Mouse (Mus musculus) heart, adult 8-10 months (tissue): ENCODE measurements around the gene Lcn12. TPM values are rescaled to one million over a fixed set of nuclear protein-coding genes. Genes with fewer than 3 reads are reported as not detected.

Source experiments
- DNase-seq: peaks from one replicate; pipeline ENCODE4 v3.0.0; 2022; ENCODE audit warnings: low spot score
- total RNA-seq, 4 experiments: library from RNA; stranded (reverse); gene quantifications; 2 replicates each; pipeline ENCODE4 v1.2.4; 2022

Gene Lcn12
- total RNA-seq, 4 experiments from 2014 or later = not detected

DNA sequence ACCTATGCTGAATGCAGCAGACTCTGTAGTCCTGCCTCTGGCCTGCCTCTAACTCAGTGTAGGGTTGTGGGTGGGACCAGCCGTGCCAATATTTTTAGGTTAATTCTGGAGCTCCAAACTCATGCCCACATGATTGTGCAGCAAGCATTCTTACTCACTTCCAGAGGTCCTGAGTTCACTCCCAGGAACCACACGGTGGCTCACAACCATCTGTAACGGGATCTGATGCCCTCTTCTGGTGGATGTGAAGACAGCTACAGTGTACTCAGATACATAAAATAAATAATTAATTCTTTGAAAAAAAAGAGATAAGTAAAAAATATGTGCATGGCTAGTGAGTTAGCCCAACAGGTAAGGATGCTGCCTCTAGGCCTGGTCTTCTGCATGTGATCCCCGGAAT, 2.8 kb upstream of the Lcn12 start:
- no peak for DNase-seq

DNA sequence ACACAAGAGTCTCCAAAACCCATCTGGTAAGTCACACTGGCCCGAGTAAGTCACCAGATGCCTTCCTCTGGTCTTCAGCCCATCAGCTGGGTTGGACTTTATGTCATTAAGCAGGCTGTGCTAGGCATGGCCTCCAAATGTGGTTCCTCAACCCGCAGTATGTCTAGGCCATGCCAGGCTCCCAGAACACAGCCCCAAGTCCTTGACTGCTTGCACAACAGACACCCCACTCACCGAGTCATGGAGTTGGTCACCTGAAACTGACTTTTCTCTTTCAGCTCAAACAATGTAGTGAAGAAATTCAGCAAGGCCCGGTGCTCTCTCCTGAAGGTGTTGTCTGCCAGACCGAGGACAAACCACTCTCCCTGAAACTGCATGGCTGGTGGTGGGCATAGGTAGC, 723 bp downstream of the Lcn12 start:
- no peak for DNase-seq

DNA sequence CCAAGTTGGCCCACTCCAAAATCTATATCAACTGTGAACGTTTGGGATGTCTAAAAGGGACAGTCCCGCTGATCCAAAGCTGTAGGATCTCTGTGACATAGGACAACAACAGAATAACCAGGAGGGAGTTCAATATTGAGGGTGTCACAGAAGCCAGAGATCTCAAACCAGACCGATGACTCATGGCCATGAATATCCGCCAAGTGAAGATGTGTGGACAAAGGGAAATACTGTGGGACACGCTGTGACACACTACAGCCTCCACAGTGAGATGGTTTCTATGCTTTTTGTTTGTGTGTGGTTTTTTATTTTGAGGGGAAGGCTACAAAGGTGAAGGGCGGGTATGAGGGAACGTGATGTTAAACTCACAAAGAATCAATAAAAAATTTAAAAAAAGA, 5.0 kb downstream of the Lcn12 start:
- no peak for DNase-seq

DNA sequence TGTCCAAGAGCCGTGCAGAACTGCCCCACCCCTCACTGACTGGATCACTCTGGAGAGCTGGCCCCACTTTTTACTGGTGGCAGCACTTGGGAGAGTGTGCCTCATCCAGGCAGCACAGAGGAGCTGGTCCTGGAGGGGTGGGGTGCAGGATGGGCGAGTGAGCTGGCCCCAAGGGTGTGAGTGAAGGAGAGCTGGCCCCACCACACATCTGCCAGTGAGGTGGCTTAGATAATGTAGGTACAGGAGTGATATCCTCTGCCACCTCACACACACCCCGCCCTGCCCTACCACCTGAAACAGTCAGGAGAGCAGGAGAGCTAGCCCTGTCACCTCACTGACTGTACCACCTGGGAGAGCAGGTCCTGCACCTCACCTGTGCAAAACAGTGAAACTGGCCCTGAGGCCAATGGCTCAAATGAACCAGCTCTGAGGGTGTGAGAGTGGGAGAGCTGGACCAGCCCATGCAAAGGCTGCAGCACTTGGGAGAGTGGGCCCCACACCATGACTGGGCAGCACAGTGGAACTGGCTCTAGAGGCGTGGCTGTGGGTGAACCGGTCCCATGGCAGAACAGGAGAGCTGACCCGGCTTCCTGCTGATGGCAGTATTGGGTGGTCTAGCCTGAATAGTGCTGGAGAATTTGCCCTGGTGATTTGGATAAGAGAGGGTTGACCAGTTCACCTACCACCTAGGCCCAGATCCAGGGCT, 5.6 kb downstream of the Lcn12 start:
- DNase-seq = no peak

DNA sequence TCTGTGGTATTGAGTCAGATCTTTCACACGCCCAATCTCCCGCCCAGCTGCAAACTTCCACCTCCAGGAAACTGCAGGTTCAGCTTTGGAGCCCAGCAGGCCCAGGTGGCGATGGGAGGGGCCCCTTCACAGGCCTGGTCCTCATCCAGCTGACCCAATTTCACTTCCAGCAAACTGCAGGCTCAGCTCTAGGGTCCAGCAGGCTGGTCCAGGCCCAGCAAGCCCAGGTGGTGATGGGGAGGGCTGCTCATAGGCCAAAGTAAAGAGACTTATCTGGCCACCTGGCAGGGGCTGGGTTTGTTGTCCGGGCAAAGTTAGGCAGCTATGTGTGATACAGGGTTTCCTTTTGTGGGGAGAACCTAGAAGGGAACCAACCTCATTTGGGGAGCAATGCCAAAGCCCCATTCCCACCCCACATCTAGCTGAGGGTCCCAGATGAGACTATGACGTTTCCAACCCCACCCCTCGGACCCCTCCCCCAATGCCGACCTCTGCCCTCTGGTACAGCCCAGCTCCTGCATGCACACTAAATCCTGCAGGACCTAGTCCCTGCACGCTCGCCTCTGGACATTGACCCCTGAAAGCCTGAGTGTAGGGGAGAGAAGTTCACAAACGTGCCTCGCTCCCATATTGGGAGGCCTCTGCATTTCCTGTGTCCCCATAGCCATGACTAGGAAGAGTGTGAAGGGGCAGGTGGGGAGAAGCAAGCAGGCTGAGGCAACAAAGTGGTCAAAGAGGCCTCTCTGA, 8.6 kb downstream of the Lcn12 start:
- no peak for DNase-seq

DNA sequence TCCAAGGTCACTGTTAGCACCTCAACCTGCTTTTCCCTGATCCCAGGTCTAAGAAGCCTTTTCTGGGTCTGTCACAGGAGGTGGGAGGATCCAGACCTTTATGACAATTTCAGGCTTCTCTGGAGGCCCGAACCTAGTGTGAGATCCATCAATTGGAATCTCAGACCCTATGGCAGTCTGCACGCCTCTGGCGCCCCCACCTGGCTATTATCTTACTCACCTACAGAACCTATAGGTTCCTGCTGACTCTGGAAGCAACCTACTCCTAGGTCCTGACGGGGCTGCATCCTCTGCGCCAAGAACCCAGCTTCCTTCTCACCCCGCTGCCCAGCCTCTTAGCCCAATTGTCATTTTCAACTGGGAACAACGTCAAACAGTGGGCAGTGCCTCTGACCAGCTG, 10.7 kb downstream of the Lcn12 start:
- no peak for DNase-seq

DNA sequence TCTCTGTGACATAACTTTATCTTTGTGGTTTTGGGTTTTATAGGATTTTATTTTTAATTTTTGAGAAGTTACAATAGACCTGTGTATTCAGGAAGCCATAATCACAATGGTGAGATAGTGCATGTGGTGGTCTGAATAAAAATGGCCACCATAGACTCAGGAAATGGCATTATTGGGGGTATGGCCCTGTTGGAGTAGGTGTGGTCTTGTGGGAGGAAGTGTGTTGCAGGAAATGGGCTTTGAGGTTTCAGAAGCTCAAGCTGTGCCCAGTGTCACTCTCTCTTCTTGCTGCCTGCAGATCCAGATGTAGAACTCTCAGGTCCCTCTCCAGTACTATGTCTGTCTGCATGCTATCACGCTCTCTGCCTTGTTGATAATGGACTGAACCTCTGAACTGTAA, 13.2 kb downstream of the Lcn12 start:
- DNase-seq = no peak

DNA sequence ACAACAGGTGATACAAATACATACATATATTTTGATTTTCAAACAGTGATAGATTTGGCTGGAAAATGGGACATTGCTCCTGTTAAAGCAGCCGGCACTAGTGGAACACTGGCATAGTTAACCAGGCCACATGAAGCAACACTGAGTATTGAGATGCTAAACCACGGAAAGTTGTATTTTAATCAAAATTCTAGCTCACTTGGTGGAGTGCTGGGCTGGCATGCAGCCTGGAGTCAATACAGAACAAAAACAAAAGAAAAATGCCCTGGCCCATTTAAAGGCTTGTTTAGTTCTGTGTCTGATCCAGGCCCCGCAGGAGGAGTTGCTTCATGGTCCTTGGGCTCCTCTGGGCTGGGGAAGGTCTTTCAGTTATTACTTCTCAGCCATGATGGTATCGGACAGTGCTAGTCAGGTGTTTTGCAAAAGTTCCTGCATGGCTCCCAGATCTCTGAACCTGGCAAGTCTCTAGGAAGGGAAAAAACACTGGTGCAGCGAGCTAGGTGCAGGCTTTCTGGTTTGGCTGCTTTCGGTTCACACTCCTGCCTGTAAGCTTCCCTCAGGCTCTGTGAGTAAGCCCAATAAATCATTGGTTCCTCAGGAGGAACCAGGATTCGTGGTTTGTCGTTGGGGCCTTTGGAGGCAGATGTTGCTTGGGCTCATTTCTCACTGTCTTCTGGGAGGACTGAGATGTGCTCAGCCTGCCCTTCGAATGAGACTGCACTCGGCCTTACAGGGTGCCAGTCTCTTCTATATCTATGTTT, 14.0 kb downstream of the Lcn12 start:
- DNase-seq = no peak

DNA sequence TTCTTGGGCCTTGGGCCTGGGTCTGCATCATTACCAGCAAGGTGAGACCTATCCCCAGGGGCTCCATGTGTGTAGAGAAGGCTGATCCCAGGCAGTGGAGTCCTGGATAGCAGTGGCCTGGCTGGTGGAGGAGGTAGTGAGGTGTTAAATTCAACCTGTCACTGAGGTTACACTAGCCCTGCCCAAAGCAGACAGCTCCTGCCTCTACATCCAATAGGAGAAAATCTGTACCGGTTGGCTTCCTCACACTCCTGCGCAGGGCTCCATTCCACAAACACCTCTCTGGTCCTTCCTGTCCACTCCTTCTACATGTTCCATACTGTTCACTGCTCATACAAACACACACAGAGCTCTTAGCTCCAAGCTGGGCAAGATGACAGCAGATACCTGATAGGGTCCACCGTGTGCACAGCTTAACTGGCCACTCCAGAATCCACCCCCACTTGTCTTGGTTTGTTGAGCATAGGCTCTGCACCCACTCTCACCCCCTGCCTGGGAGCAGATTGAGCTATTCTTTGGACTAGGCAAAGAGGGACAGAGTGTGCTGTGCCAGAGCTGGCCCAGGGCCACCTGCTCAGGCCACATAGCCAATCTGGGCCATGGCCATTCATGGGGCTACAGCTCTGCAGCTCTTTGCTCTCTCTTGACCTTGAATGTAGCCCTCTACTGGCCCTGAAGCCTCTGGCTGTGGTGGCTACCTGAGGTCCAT, 15.6 kb downstream of the Lcn12 start:
- peak; percentile 40 for DNase-seq

DNA sequence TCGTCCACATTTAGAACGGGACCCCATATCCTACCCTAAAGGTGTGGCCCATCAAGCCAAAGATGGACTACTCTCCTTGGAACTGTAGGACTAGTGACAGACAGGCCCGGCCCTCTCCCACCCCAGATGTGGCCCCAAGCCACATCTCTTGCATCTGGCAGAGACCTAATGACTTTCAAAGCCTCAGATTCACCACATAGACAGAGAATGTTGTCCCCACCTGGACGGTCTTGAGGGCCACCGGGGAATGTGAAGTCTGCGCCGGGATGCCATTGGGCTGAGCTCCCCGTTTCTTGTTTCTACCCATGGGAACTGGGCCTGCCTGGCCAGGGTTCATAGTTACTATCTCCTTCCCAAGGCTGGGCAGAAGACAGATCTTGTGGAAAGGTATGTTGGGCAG, 16.2 kb downstream of the Lcn12 start:
- no peak for DNase-seq

DNA sequence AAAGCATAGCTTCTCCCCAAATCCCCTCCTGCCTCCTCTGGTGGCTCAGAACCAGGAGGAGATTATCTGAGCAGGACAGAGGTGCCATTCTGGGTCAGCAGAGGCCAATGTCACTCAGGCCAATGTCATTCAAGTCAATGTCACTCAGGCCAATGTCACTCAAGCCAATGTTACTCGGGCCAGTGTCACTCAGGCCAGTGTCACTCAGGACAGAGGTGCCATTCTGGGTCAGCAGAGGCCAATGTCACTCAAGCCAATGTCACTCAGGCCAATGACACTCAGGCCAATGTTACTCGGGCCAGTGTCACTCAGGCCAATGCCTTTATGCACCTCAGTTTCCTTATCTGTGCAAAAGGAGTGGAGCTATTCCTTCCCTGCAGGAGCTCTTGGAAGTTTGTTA, 21.2 kb downstream of the Lcn12 start:
- no peak for DNase-seq

DNA sequence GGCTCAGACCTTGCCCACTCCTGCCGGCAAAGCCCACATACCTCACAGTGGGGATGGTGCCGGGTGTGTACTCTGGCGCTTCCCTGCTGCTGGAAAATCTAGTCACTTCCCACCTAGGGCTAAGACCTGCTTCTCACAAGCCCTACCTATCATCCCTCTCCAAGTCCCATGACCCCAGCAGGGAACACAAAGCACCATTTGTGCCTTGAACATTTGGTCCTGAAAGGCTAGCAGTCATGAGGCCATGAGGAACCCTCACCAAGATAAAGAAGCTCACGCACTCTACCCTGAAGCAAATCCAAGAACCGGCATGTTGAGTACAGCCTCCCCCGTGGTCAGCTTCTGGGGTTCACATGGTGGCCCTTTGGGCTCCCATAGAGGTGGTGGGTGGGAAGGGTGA, 23.7 kb downstream of the Lcn12 start, which contains the start of gene Ptgds:
Gene Ptgds (minus strand): TSS at position 78 of the 400 bp plus-strand sequence.
- DNase-seq = peak; percentile 43

DNA sequence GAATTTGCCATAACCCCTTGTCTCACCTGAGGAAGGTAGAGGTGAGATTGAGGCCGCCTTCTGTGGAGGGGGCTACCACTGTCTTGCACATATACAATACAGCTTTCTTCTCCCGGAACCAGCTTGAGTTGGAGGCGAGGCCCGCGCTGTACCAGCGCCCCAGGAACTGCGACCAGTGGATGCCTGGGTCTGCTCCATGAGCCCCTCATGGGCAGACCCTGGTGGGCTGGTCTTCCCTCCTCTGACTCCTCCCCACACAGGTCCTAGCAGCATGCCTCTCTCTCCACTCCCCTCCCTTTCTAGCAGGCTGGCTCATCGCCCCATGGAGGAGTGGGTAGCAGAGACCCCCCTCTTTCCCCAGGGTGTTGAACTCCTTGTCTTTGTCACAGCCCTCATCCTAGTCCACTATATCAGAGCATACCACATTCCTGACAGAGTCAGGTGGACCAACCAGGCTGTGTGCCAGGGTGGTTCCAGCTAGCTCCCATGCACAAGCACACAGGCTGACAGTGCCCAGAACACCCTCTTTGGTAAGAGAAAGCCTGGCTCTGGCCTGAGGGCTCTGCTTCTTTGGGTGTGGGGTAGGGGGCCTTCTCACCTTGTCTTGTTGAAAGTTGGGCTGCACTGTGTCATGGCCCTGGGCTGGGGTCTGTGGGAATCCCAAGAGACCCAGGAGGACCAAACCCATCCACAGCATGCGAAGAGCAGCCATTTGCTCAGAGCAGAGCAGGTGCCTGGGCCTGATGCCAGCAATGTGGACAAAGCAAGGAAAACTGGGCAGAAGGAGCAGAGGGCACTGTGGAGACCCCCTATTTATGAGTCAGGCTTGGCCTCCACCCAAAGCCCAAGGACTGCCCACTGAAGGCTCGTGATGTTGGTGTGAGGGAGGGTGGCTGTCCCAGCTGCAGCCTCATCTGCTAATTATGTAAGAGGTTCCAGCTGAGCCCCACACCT, 24.5 kb downstream of the Lcn12 start:
- peak; percentile 47 for DNase-seq

DNA sequence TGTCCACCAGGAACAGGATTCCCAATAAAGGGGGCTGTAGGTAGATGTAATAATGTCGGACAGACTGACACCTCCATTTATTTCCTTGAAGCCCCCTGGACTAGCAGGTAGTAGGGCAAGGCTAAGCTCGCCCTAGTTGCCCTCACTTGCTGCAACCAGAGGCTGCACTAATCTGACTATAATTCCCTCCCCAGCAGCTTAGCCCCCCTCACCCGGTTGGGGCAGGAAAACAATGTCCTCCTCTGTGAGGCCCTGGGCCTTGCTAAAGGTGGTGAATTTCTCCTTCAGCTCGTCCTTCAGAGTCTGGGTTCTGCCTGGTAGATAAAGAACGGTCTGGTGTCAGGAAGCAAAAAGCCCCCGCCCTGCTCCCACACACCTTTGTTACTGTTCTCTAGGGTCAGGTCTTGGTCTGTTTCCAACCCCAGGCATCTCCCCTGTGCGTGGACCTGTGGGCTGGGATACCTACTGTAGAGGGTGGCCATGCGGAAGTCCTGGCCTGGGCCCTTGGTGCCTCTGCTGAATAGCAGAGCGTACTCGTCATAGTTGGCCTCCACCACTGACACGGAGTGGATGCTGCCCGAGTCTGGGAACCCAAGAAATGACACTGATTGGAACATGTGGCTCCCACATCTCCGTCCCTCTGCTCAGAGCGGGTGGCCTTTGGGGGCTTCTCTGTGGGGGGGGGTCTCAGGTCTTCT, 26.0 kb downstream of the Lcn12 start:
- no peak for DNase-seq

DNA sequence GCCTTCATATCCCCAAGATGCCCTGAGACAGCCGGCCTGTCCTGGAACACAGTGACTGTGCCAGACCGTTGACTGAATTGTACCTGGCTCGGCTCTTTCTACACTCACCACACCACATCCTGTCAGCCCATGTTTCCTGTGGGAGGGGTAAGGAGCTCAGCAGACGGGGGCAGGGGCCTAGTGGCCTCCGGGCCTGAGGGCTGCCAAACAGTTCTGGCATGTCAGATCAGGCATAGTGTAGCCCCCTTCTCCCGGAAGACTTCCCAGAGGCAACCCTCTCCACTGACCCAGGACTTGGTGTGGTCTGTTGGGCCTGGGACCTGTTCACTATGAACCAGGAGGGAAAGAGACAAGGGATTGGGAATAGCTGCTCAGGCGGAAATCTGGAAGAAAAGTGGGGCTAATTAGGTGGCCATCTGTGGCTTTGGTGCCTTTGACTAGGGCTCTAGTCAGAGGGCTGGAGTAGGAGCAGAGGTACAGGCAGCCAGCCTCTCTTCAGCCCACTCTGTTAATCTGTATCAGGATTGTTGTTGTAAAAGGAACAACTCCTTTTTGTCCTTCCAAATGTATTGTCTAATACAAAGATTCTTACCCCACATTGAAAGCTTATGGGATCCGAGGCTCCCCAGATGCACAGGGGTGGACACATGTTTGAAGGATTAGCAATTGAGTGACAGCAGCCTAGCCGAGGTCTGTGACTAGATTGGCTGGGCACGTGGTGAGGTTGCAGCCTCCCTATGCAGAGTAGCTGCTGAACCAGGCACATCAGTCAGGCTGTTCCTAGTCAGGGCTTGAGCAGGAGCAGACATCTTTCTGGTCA, 27.7 kb downstream of the Lcn12 start:
- DNase-seq = no peak

DNA sequence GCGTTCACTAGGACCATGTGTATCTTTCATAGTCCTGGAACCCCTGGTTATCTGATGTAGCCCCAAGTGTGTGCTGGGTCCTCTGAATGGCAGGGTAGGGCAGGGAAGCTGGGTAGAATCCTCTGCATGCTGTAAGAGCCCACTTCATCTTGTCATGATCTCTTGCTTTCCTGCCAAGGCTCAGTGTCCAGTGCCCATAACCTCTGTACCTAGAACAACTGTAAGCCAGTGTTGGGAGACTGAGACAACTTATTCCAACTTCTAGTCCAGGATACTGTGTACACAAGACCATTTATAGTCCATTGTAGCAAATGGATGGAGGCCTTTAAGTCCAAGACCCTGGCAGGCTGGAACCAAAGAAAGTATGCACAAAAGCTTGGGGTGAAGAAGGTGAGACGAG, 28.5 kb downstream of the Lcn12 start:
- DNase-seq = no peak

DNA sequence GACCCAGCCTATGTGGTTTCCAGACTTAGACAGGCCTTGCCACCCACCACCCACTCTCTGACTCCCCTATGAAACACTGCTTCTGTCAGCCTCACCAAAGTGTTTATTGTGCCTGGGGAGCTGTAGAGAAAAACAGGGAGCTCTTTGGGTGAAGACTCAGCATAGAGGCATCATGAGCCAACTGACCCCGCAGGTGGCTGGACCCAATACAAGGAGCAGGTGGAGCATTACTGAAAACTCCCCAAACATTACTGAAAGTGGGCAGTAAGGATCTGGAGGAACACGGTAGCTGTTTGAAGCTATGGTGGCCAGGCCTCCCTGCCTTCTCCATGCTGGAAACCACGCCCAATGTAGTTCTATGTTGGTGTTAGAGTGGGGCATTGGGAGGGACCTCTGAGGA, 30.1 kb downstream of the Lcn12 start:
- no peak for DNase-seq

DNA sequence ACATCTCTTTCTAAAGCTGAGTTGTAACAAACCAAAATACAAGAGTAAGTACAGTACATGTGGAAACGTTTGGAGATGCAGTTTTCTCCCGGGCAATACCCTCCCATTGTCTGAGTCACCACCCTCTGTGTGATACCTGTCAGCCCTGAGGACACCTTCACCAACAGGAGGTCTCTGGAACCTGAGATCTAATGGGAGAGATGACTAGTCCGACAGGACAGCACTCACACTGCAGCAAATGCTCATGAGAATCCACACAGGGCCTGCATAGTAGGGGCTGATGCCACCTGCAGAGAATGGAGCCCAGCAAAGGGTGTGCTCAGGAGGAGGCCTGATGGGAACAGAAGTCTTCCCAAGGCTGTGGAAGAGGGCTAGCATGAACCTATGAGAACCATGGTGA, 32.3 kb downstream of the Lcn12 start:
- no peak for DNase-seq
